Mouse (Mus musculus) intestine, embryonic 16.5 days (tissue): ENCODE results near the gene Pik3r4. TPM values are rescaled to one million over a fixed set of nuclear protein-coding genes. Genes with fewer than 3 reads are reported as not detected.

Source experiments
- ATAC-seq: fragments of 200-750 bp; cut with Nextera tagmentation; 2 replicates; pipeline ENCODE4 v1.8.0; 2017; ENCODE audit warnings: moderate TSS enrichment, moderate library complexity
- H3K27ac ChIP-seq: fragments of 300-500 bp; sonication (generic); 2 replicates; pipeline ENCODE4 v1.5.1; 2014; ENCODE audit warnings: mild to moderate bottlenecking, low read length
- H3K27me3 ChIP-seq: fragments of 300-500 bp; sonication (generic); replicated peaks from 2 replicates; pipeline ENCODE4 v1.6.1; 2014; ENCODE audit warnings: low read length, control low read depth, mixed read lengths; ENCODE audit not compliant: control insufficient read depth, insufficient read depth
- H3K36me3 ChIP-seq: fragments of 300-500 bp; sonication (generic); 2 replicates; pipeline ENCODE4 v1.6.1; 2014; ENCODE audit warnings: low read length, control low read depth; ENCODE audit not compliant: control insufficient read depth, insufficient read depth
- H3K4me1 ChIP-seq: fragments of 300-500 bp; sonication (generic); 2 replicates; pipeline ENCODE4 v1.6.1; 2014; ENCODE audit warnings: low read length, control low read depth, mixed read lengths; ENCODE audit not compliant: control insufficient read depth, insufficient read depth
- H3K4me2 ChIP-seq: fragments of 300-500 bp; sonication (generic); 2 replicates; pipeline ENCODE4 v1.6.1; 2014; ENCODE audit warnings: low read depth, low read length, control low read depth
- H3K4me3 ChIP-seq: fragments of 300-500 bp; sonication (generic); 2 replicates; pipeline ENCODE4 v1.5.1; 2014; ENCODE audit warnings: mild to moderate bottlenecking, low read length
- H3K9ac ChIP-seq: fragments of 300-500 bp; sonication (generic); 2 replicates; pipeline ENCODE4 v1.6.1; 2014; ENCODE audit warnings: low read depth, low read length
- H3K9me3 ChIP-seq: fragments of 300-500 bp; sonication (generic); 2 replicates; pipeline ENCODE4 v1.6.1; 2016; ENCODE audit warnings: low read length, control low read depth; ENCODE audit not compliant: control insufficient read depth
- WGBS: fragments of 180-500 bp; shearing (Covaris S2); extraction: QIAGEN DNeasy Blood & Tissue Kit; methylation state at CpG from one replicate; pipeline ENCODE4 v1.1.7; 2014; 5-methylcytosine and 5-hydroxymethylcytosine counted together
- polyA plus RNA-seq: library from polyadenylated mRNA; unstranded; fragments of >200 nt; fragmentation: Nextera tagmentation; extraction: Ambion mirVana; gene quantifications from 2 replicates; pipeline ENCODE4 v1.2.1, GENCODE M21; 2015

Gene Pik3r4
- polyA plus RNA-seq, 1 experiment from 2014 or later: 13.3 TPM

DNA sequence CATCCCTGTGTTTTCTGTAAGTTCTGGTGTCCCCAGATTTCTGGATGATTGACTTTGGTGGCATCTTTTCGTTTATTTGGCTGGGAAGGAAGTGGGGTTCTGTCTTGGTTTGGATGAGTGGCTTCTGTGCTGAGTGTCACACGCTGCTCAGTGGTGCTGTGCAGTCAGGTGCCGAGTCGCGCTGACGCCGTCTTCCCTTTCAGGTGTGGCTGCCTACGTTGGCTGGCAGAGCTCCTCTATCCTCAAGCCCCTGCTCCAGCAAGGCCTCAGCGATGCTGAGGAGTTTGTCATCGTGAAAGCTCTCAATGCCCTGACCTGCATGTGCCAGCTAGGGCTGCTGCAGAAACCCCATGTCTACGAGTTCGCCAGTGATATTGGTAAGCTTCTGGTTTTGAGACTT lies 15.4 kb downstream of the Pik3r4 start:
- H3K4me2 ChIP-seq: no peak overlapping the region
- no peak overlapping the region for H3K4me3 ChIP-seq
- no peaks in the 10 kb centered on the region for H3K27me3 ChIP-seq
- no peak for ATAC-seq
- no peak overlapping the region for H3K9ac ChIP-seq
- 95% methylated on average over 12 of the region's 12 CpGs for WGBS
- H3K27ac ChIP-seq: no peak overlapping the region
- peaks cover 4% of the 10 kb centered on the region; the same call in 1 of the 2 replicates for H3K36me3 ChIP-seq
- no peaks in the 10 kb centered on the region for H3K4me1 ChIP-seq
- H3K9me3 ChIP-seq: no peaks in the 10 kb centered on the region

DNA sequence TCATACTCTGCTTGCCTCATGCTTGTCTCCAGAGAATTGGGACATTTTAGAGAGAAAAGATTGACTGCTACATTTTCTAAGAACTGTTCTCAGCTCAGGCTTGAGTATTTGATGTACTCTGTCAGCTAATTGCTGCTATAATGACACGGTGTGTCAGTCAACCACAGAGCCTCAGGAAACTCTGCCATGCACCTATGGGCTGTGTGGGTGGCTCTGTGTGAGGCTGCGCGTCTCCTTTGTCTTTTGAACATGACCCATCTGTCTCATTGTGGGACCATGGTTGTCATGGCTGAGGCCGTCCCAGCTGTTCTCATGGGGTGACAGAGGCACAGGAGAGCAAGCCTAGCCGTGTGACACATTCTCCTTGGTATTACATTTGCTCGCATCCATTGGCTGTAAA lies 17.1 kb downstream of the Pik3r4 start:
- H3K4me1 ChIP-seq: no peaks in the 10 kb centered on the region
- no peaks in the 10 kb centered on the region for H3K27me3 ChIP-seq
- H3K9me3 ChIP-seq: no peaks in the 10 kb centered on the region
- WGBS: 89% methylated on average over 6 of the region's 6 CpGs
- no peak for ATAC-seq
- peaks cover 2% of the 10 kb centered on the region; the same call in 1 of the 2 replicates for H3K36me3 ChIP-seq
- H3K27ac ChIP-seq: no peak overlapping the region
- H3K4me2 ChIP-seq: no peak overlapping the region
- no peak overlapping the region for H3K4me3 ChIP-seq
- H3K9ac ChIP-seq: no peak overlapping the region

DNA sequence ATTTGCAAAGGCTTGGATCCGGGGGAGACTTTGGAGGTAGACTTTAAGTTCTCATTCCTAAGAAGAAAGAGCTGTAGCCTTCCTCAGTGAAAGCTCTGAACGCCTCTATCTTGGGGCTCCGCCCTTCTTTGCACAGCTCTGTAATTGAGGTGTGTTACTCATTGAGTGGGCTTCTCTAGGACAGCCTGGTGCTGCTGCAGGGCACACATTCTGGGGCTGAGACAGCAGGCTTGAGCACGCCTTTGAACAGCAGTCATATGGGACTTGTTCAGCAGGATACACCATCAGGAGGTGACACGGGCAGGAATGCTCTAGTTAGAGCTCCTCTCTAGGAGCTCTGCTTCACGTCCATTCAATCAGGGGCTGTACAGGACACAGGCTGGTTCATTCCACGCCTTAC lies 22.5 kb downstream of the Pik3r4 start:
- 85% methylated on average over 7 of the region's 7 CpGs for WGBS
- Histone ChIP-seq H3K27me3 (no peaks in the 10 kb centered on the region), H3K4me1 (no peaks in the 10 kb centered on the region), H3K4me3 (no peak overlapping the region), H3K4me2 (no peak overlapping the region), H3K9ac (no peak overlapping the region), H3K27ac (no peak overlapping the region), H3K9me3 (no peaks in the 10 kb centered on the region), H3K36me3 (peaks cover 2% of the 10 kb centered on the region; the same call in 1 of the 2 replicates)
- ATAC-seq: no peak

DNA sequence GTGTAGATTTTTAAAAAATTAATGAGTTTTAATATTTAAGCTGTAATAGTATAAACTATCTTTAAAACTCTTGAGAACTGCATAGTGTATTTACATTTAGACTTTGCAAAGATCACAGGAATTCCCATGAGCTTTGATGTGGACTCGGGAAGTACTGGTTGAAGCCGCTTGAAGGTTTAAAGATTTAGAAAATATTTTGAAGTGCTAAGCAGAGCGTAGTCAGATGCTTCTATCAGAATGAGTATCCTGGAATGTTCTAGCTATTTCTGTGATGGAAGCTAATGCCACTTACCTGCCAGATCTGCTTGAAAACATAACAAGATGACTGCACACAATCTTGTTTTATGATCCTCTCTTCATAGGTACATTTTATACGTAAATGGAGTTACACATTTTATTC lies 28.1 kb downstream of the Pik3r4 start:
- Histone ChIP-seq H3K4me3 (no peak overlapping the region), H3K4me1 (no peaks in the 10 kb centered on the region), H3K4me2 (no peak overlapping the region), H3K36me3 (peaks cover 5% of the 10 kb centered on the region; the same call in 1 of the 2 replicates), H3K27me3 (no peaks in the 10 kb centered on the region), H3K9ac (no peak overlapping the region), H3K27ac (no peak overlapping the region), H3K9me3 (no peaks in the 10 kb centered on the region)
- 80% methylated on average over 4 of the region's 4 CpGs for WGBS
- ATAC-seq: no peak

DNA sequence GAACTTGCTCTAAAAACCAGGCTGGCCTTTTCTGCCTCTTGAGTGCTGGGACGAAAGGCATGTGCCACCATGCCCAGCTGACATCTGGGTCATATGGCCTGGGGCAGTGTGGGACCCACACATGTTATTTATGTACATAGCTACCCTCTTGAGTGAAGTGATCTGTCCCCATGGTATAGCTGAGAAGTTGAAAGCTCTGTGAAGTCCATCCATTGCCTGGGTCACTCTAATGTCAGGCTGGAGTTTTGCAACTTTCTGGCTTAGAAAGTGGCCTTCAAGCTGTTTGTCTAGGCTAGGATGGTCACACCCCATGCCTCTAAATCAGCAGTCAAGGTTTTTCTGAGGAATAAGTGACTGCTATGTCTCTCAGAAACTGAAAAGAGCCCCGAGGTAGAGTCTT lies 29.3 kb downstream of the Pik3r4 start:
- no peak for ATAC-seq
- peaks cover 5% of the 10 kb centered on the region; the same call in 1 of the 2 replicates for H3K36me3 ChIP-seq
- 85% methylated on average over 2 of the region's 2 CpGs for WGBS

DNA sequence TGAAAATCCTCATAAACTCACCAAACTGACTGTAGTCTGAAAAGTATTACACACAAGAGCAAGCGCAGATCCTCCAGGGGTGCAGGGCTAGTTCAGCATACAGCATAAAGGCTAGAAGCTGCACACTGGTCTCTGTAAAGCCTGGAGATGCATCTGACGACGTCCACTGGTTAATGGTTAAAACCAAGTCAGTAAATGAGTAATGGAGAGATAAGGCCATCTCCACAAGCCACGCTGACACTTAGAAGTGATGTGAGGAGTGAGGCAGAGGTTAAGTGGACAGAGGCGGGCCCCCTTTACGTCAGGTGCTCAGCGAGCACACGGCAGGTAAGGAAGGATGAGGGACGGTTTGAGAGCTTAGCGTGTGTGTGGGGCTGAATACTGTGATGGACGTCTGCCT lies 33.2 kb downstream of the Pik3r4 start:
- 0 out of 2 replicates have a peak overlapping the region, but pooled peaks have one; percentile 28 for H3K27ac ChIP-seq
- H3K4me1 ChIP-seq: no peaks in the 10 kb centered on the region
- no peaks in the 10 kb centered on the region for H3K9me3 ChIP-seq
- peaks cover 10% of the 10 kb centered on the region; the same call in 1 of the 2 replicates for H3K36me3 ChIP-seq
- 0 out of 2 replicates have a peak overlapping the region, but pooled peaks have one; percentile 30 for H3K4me2 ChIP-seq
- 59% methylated on average over 11 of the region's 11 CpGs for WGBS
- H3K9ac ChIP-seq: no peak overlapping the region
- no peak overlapping the region for H3K4me3 ChIP-seq
- H3K27me3 ChIP-seq: no peaks in the 10 kb centered on the region
- ATAC-seq: peak; percentile 91

More for the DNA sequence above, 29.3 kb downstream of the Pik3r4 start:
- Histone ChIP-seq H3K4me3 (no peak overlapping the region), H3K27me3 (no peaks in the 10 kb centered on the region), H3K9me3 (no peaks in the 10 kb centered on the region), H3K9ac (no peak overlapping the region), H3K4me2 (no peak overlapping the region), H3K4me1 (no peaks in the 10 kb centered on the region), H3K27ac (no peak overlapping the region)

DNA sequence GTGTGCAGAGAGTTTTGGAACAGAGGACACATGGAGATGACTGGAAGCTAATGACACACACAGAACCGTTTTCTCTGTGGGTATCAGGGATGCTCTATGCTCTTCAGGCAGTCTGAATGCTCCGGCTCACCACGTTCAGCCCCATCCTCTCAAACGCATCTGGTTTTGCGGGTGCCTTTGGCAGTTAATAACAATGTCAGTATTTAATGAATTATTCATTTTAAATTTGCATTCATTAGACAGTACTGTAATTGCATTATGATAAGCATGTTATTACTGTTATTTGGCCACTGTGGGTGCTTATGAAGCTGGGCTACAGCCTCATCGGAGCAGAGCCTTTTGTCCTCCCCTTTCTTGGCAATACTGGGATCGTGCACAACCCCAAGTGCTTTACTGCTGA lies 38.6 kb downstream of the Pik3r4 start:
- Histone ChIP-seq H3K9me3 (no peaks in the 10 kb centered on the region), H3K4me3 (no peak overlapping the region), H3K4me2 (no peak overlapping the region), H3K27me3 (no peaks in the 10 kb centered on the region), H3K27ac (no peak overlapping the region), H3K9ac (no peak overlapping the region), H3K4me1 (no peaks in the 10 kb centered on the region), H3K36me3 (0 out of 2 replicates have a peak, but pooled peaks cover 7% of the 10 kb centered on the region)
- WGBS: 93% methylated on average over 7 of the region's 7 CpGs
- ATAC-seq: no peak

DNA sequence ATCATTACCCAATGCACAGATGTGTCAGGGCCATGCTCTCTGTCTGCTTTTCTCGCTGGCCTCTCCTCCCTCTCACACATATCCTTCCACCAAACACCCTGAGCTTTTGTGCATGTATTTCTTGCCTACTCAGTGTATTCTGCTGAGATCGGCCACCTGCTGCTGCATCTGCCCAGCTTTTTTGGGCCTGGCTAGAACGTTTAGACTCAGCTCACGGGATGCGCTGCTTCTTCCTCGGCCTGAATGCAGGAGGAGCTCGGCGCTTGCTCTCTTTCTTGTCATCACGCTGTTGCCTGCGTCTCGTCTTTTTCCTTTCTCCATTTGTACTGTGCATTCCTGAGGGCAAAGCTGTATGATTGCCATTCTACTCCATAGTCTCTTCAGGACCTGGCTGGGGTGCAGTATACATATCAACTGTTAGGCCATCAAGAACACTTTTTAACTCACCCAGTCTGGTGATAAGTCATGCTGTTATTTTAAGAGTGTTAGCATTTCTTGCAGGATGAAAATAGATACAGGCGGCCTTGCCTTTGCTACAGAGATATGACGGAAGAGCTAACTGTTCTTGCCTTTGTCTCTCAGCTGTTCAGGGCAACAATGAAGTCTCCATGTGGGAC lies 41.9 kb downstream of the Pik3r4 start:
- H3K4me3 ChIP-seq: no peak overlapping the region
- H3K4me1 ChIP-seq: no peaks in the 10 kb centered on the region
- H3K36me3 ChIP-seq: peaks cover 13% of the 10 kb centered on the region; the same call in 1 of the 2 replicates
- H3K9ac ChIP-seq: no peak overlapping the region
- no peak for ATAC-seq
- no peaks in the 10 kb centered on the region for H3K9me3 ChIP-seq
- no peaks in the 10 kb centered on the region for H3K27me3 ChIP-seq
- H3K4me2 ChIP-seq: no peak overlapping the region
- no peak overlapping the region for H3K27ac ChIP-seq
- WGBS: 88% methylated on average over 13 of the region's 13 CpGs

DNA sequence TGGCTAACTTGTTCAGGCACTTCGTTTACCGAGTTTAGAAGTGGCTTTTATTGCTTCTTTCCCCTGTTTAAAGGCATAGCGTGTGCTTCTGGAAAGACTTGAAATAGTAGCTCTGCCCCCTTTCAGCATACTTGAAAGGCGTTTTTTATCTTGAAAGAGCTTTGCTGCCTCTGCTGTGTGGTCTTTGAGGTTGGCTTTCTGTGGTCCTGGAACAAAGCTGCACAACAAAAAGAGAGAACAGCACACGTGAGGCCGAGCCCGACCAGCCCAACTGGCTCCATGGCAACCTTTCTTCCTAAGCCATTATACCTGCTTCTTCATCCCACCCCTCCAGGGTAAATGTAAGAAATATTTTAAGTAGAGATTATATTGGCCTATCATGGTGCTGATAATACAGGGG lies 46.7 kb downstream of the Pik3r4 start:
- ATAC-seq: no peak
- Histone ChIP-seq H3K27me3 (no peaks in the 10 kb centered on the region), H3K9ac (no peak overlapping the region), H3K4me1 (no peaks in the 10 kb centered on the region), H3K4me3 (no peak overlapping the region), H3K4me2 (no peak overlapping the region), H3K9me3 (no peaks in the 10 kb centered on the region), H3K36me3 (peaks cover 13% of the 10 kb centered on the region; the same call in 1 of the 2 replicates), H3K27ac (no peak overlapping the region)
- 76% methylated on average over 7 of the region's 7 CpGs for WGBS

DNA sequence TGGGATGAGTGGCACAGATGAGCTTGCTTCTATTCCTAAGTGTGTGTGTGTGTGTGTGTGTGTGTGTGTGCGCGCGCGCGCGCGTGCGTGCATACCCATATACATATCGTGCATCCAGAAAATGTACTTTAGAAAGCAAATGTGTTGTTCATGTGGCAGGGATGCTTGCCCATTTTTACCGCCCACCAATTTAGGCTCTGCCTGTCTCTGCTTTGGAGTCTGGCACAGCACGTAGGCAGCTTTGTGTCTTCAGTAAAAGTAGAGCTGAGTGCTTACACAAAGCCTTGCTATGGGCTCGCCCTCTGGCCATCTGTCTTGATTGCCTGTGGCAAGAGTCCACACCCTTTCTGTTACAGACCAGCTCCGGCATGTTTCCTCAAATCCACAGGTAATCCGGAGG lies 49.7 kb downstream of the Pik3r4 start:
- no peak for ATAC-seq
- Histone ChIP-seq H3K36me3 (peaks cover 4% of the 10 kb centered on the region; the same call in 1 of the 2 replicates), H3K9me3 (no peaks in the 10 kb centered on the region), H3K4me1 (no peaks in the 10 kb centered on the region), H3K4me3 (no peak overlapping the region), H3K4me2 (no peak overlapping the region), H3K9ac (no peak overlapping the region), H3K27me3 (peaks cover 6% of the 10 kb centered on the region; the same call in 1 of the 2 replicates), H3K27ac (no peak overlapping the region)
- WGBS: 93% methylated on average over 14 of the region's 14 CpGs
